Mouse (Mus musculus) testis, adult 2 months (tissue): Measurements from ENCODE around the gene Spaca4.

ENCODE experiments used
- CTCF ChIP-seq: fragments of 200-500 bp; IDR thresholded peaks from 2 replicates; pipeline ENCODE4 v1.5.1; 2012; ENCODE audit warnings: low read depth, mild to moderate bottlenecking, inconsistent platforms, low read length, moderate library complexity; ENCODE audit not compliant: control insufficient read depth, insufficient read depth, insufficient replicate concordance
- POLR2A ChIP-seq: fragments of 200-500 bp; IDR thresholded peaks from 2 replicates; pipeline ENCODE4 v1.6.1; 2012; ENCODE audit warnings: low read depth, mild to moderate bottlenecking, inconsistent platforms, low read length, moderate library complexity; ENCODE audit not compliant: control insufficient read depth

DNA sequence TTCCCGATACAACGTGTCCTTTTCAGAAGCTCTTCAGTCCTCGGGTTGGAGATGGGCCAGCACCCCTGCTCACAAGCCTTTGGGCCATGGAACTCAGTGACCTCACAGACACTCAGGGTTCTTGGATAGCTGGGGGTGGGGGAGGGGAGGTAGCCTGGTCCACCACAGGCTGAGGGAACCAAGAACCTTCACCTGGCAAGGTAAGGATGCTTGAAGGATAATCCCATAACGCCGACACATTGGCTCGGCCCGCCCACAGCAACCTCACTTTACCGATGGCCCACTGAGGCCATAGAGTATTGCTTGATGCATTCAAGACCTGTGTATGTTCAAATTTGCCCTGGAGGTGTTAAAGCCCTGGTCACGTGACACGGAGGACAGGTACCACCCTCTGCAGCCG, at the start of gene Spaca4:
- peak; percentile 79; the same call in 1 of the 2 replicates for TF ChIP-seq POLR2A
- no peak for TF ChIP-seq CTCF
